Mouse (Mus musculus) G1E (cell line): ENCODE data around the gene Noto.

Source experiments
- CTCF ChIP-seq: IDR thresholded peaks from 2 replicates; pipeline ENCODE4 v1.5.1; 2012; ENCODE audit warnings: low read depth, low read length, inconsistent platforms, mixed read lengths
- GATA1 ChIP-seq: IDR thresholded peaks from 2 replicates; pipeline ENCODE4 v1.6.1; 2012; ENCODE audit warnings: borderline replicate concordance, low read length, inconsistent platforms, mixed read lengths
- GATA2 ChIP-seq: IDR thresholded peaks from 2 replicates; pipeline ENCODE4 v1.6.1; 2012; ENCODE audit warnings: low read depth, low read length, inconsistent platforms, borderline replicate concordance
- POLR2AphosphoS5 ChIP-seq: IDR thresholded peaks from 2 replicates; pipeline ENCODE4 v1.6.1; 2012; ENCODE audit warnings: low read depth, low read length, inconsistent platforms; ENCODE audit not compliant: insufficient replicate concordance
- TAL1 ChIP-seq: conservative IDR thresholded peaks from 2 replicates; pipeline ENCODE4 v1.6.1; 2012; ENCODE audit warnings: low read depth, low read length, inconsistent platforms, mixed read lengths

DNA sequence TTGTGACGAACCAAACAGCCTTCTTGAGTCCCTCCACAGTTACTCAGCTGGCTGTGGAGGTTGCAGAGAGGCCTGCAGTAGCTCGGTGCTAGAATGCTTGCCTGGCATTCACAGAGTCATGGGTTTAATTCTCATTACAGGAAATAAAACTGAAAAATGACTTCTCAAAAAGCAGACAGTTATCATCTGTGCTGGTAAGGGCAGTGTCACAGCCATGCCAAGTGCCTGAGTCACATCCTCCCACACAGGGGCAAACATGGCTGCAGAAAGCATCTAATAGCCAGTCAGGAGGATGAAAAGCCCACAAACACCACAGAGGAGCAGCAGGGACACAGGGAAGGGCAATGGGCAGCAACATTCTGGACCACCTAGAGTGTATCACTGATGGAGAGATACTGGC, 40.9 kb upstream of the Noto start:
- TF ChIP-seq CTCF (no peak), POLR2AphosphoS5 (no peak), TAL1 (no peak), GATA1 (no peak), GATA2 (no peak)
